Mouse (Mus musculus) G1E (cell line): ENCODE data around the gene Fkbp5.

Experiments used
- CTCF ChIP-seq: IDR thresholded peaks from 2 replicates; pipeline ENCODE4 v1.5.1; 2012; ENCODE audit warnings: low read depth, low read length, inconsistent platforms, mixed read lengths
- GATA1 ChIP-seq: IDR thresholded peaks from 2 replicates; pipeline ENCODE4 v1.6.1; 2012; ENCODE audit warnings: borderline replicate concordance, low read length, inconsistent platforms, mixed read lengths
- POLR2AphosphoS5 ChIP-seq: IDR thresholded peaks from 2 replicates; pipeline ENCODE4 v1.6.1; 2012; ENCODE audit warnings: low read depth, low read length, inconsistent platforms; ENCODE audit not compliant: insufficient replicate concordance
- TAL1 ChIP-seq: conservative IDR thresholded peaks from 2 replicates; pipeline ENCODE4 v1.6.1; 2012; ENCODE audit warnings: low read depth, low read length, inconsistent platforms, mixed read lengths

GRCm38 (mm10) chr17:28407418-28408250 is 109.7 kb downstream of the Fkbp5 start:
- TF ChIP-seq TAL1 (no peak), CTCF (peak; percentile 58), GATA1 (no peak), POLR2AphosphoS5 (no peak)
